Mouse (Mus musculus): Measurements from ENCODE around the gene Dck.

DNA sequence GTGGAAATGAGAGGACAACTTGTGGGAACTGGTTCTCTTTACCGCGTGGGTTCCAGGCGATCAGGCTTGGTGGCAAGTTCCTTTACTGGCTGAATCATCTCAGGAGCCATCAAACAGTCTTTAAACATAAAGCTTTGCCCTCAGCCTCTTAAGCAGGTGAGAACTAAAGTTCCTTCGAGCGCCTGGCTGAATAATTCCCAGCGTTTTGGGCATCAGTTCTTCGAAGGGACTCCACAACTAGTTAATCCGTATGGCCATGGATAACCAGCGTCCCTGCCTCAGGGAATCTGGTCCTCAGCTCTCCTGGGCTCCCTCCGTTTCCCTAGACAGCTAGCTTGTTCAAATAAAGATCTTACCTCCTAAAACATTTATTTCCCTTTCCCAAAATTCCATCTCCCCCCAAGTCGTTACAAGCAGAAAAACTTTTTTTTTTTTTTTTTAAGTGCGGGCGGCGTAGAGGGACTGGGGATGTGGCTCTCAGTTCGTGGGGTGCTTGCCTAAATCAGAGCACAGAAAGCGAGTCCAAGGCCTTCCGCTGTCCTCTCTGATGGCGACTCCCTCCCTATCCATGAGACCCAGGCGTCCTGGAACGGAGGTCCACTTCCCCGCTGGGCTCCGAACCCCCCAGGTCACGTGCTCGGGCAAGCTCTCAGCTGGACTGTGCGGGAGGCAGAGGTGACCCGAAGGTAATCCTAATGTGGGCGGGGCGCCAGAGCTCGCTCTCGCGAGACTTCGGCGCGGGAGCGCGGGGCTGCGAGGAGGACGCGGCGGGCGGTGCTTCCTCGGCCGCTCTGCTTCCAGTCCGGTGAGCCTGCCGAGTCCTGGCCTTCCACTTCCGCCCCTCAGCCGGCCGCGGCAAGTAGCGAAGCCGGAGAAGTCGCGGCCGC lies 44.4 kb upstream of the Dck start, which contains the start of gene Mob1b:
- TF ChIP-seq CTCF (IDR thresholded peaks at IDR 0.05; ENCODE audit: low read depth, low read length) (no peak), POLR2A (IDR thresholded peaks at IDR 0.05; ENCODE audit: extremely low read depth, insufficient read depth, low read length) (peak; percentile 84)

All from liver, adult 2 months (tissue).